Mouse (Mus musculus): ENCODE results near the gene Foxs1.

The Foxs1 gene

GRCm38 (mm10) chr2:152906274-152907037 lies 26.6 kb downstream of the Foxs1 start:
- in situ Hi-C loops (cut with MboI; ENCODE audit: unreplicated experiment in 2 of 2) = loop anchor here in 1 of 2 experiments (25.0 kb wide), 2 partner anchors 506 to 681 kb away; no protein-coding TSS in a partner anchor

- in situ Hi-C loops (cut with MboI; ENCODE audit: unreplicated experiment in 2 of 2) = loop anchor here in 1 of 2 experiments (25.0 kb wide), 2 partner anchors 507 to 682 kb away; no protein-coding TSS in a partner anchor
These were observed 27.8 kb downstream of the Foxs1 start for GRCm38 (mm10) chr2:152905036-152905829.

GRCm38 (mm10) chr2:152904127-152904643 lies 28.8 kb downstream of the Foxs1 start:
- in situ Hi-C loops (cut with MboI; ENCODE audit: unreplicated experiment in 2 of 2) = loop anchor here in 1 of 2 experiments (25.0 kb wide), 2 partner anchors 508 to 683 kb away; no protein-coding TSS in a partner anchor

- in situ Hi-C loops (cut with MboI; ENCODE audit: unreplicated experiment in 2 of 2) = loop anchor here in 1 of 2 experiments (25.0 kb wide), 2 partner anchors 509 to 684 kb away; no protein-coding TSS in a partner anchor
These were observed 29.4 kb downstream of the Foxs1 start for GRCm38 (mm10) chr2:152903586-152903985.

- in situ Hi-C loops (cut with MboI; ENCODE audit: unreplicated experiment in 2 of 2) = loop anchor here in 1 of 2 experiments (25.0 kb wide), 2 partner anchors 510 to 685 kb away; no protein-coding TSS in a partner anchor
These were observed 30.4 kb downstream of the Foxs1 start for GRCm38 (mm10) chr2:152902658-152903057.

GRCm38 (mm10) chr2:152901296-152901695 lies 31.7 kb downstream of the Foxs1 start:
- in situ Hi-C loops (cut with MboI; ENCODE audit: unreplicated experiment in 2 of 2) = loop anchor here in 1 of 2 experiments (25.0 kb wide), 2 partner anchors 511 to 686 kb away; no protein-coding TSS in a partner anchor

GRCm38 (mm10) chr2:152899011-152899410 lies 34.0 kb downstream of the Foxs1 start:
- in situ Hi-C loops (cut with MboI; ENCODE audit: unreplicated experiment in 2 of 2) = no loop called here

GRCm38 (mm10) chr2:152896926-152897325 lies 36.1 kb downstream of the Foxs1 start:
- in situ Hi-C loops (cut with MboI; ENCODE audit: unreplicated experiment in 2 of 2) = no loop called here

- in situ Hi-C loops (cut with MboI; ENCODE audit: unreplicated experiment in 2 of 2) = no loop called here
These were observed 37.2 kb downstream of the Foxs1 start for GRCm38 (mm10) chr2:152895834-152896233.

GRCm38 (mm10) chr2:152888774-152889173 lies 44.2 kb downstream of the Foxs1 start:
- in situ Hi-C loops (cut with MboI; ENCODE audit: unreplicated experiment in 2 of 2) = no loop called here

- in situ Hi-C loops (cut with MboI; ENCODE audit: unreplicated experiment in 2 of 2) = no loop called here
These were observed 45.8 kb downstream of the Foxs1 start for GRCm38 (mm10) chr2:152887230-152887629.

- in situ Hi-C loops (cut with MboI; ENCODE audit: unreplicated experiment in 2 of 2) = no loop called here
These were observed 48.8 kb downstream of the Foxs1 start for GRCm38 (mm10) chr2:152884101-152884645.

All from v-Abl transformed pro-B cells (cell line).